Comparison of ENCODE assay signal across 9 mouse cellular contexts in the genomic region with DNA sequence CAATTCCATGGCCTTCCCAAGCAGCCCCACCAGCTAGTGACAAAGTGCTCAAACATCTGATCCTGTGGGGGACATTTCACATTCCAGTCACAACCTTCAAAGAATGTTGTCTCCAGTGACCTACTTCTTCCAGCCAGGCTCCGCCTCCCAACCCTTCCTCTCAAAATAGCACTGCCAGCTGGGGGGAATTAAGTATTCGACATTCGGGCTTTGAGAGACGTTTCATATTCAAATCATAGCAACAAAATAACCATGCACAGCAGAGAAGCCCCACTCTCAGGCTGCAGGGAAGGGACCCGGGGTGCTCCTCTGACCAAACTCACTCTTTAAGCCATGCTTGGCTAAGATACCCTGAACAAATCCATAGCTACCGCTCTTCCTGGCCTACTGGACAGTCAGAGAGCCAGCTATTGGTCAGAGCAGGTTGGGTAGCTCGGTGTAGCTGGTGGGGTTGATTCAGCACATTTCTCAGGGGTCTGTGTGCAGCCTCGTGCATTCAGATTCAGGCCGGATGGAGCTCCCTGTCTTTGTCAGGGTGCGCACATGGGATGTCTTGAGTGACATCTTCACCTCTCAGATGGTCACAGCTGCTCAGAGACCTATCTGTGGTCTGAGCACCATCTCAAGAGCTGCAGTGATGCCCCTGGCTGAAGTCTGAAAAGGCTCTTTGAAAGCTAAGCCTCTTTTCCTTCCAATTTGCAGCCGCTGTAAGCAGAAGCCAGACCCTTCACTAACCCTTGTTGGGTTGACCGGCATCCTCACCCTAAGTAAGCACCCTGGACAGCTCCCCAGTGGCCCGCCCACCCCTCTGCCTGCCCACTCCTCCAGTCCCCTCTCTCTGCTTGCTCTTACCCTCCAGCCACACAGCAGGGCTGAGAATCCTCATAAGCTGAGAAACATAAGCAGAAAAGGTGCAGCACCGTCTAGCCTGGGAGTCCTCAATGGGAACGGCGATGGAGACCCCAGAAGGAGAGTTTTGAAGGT. TPM values are rescaled to one million over a fixed set of nuclear protein-coding genes. Genes with fewer than 3 reads are reported as not detected.
DNase-seq lines count a peak whose midpoint lies in the region; TF ChIP-seq lines count a peak whose summit lies in the region.
"Had no signal": no experiment of that assay in that cellular context is flagged by ENCODE, and none has a peak within 500 bp of the region (broad histone marks: within the 10 kb centered on the region; RNA-seq: fewer than 3 reads in every experiment).

No protein-coding gene starts in this region.

- no peak for TF ChIP-seq RAD21 in MEL (IDR thresholded peaks at IDR 0.05; ENCODE audit: low read depth, low read length)

- no peak for TF ChIP-seq POLR2A in MEL (IDR thresholded peaks at IDR 0.05; ENCODE audit: control insufficient read depth in 1 of 2, insufficient read depth in 1 of 2, low read depth in 1 of 2, low read length in 2 of 2, poor library complexity in 1 of 2)

- no peak for TF ChIP-seq EP300 in MEL (IDR thresholded peaks at IDR 0.05; ENCODE audit: low read depth in 1 of 2, low read length in 2 of 2)

- peak; percentile 20 to 42 for DNase-seq in layer of hippocampus, adult 8-10 months (ENCODE audit: low spot score in 2 of 2)
- DNase-seq in layer of hippocampus, postnatal 25 days (ENCODE audit: extremely low spot score in 1 of 2, low spot score in 1 of 2): no peak
- DNase-seq in MEL (ENCODE audit: low read depth, low spot score): peak; percentile 12
- peak; percentile 65 for DNase-seq in brain, adult 2 months (ENCODE audit: low read depth, low spot score)
- peak; percentile 41 to 57 for DNase-seq in frontal cortex, adult 2 months (ENCODE audit: extremely low spot score in 1 of 2, low spot score in 1 of 2)
- no peak for DNase-seq in MN1 (ENCODE audit: low spot score)
- no peak for DNase-seq in thymus, adult 18-20 months
- DNase-seq: lung, adult 18-20 months had no signal

- H3K4me3 ChIP-seq in MEL (ENCODE audit: control insufficient read depth in 1 of 2, insufficient read depth in 1 of 2, low read depth in 2 of 2, low read length in 2 of 2): no peak overlapping the region

- H3K9me3 ChIP-seq in MEL (replicated peaks; ENCODE audit: insufficient read depth, low read length): no peaks in the 10 kb centered on the region

- no peaks in the 10 kb centered on the region for H3K4me1 ChIP-seq in MEL (ENCODE audit: control insufficient read depth in 1 of 2, insufficient read depth in 2 of 2, low read length in 2 of 2)

- H3K9ac ChIP-seq in MEL (ENCODE audit: control insufficient read depth, low read depth, low read length, poor library complexity, severe bottlenecking): no peak overlapping the region

- no peaks in the 10 kb centered on the region for H3K36me3 ChIP-seq in MEL (ENCODE audit: control insufficient read depth in 1 of 2, insufficient read depth in 2 of 2, low read length in 2 of 2)

- no peaks in the 10 kb centered on the region for H3K79me2 ChIP-seq in MEL (ENCODE audit: control insufficient read depth, insufficient read depth, low read length, poor library complexity)

- TF ChIP-seq CTCF in MEL (IDR thresholded peaks at IDR 0.05 in 2 of 3, conservative IDR thresholded peaks at IDR 0.05 in 1 of 3; ENCODE audit: control insufficient read depth in 1 of 3, insufficient read depth in 1 of 3, low read depth in 2 of 3, low read length in 3 of 3, poor library complexity in 1 of 3, severe bottlenecking in 1 of 3): no peak

- H3K27ac ChIP-seq in MEL (ENCODE audit: control insufficient read depth, low read depth, low read length): no peak overlapping the region

- peaks cover 0 to 2% of the 10 kb centered on the region in 2 experiments; a peak in 1 of 4 replicates for H3K27me3 ChIP-seq in MEL (ENCODE audit: control insufficient read depth in 1 of 2, insufficient read depth in 2 of 2, low read length in 2 of 2)

TF ChIP-seq in MEL, 35 proteins besides CTCF, POLR2A, EP300 and RAD21:
- TF ChIP-seq MXI1 (IDR thresholded peaks at IDR 0.05; ENCODE audit: low read depth, low read length) (no peak), TCF12 (IDR thresholded peaks at IDR 0.05; ENCODE audit: low read depth, low read length) (no peak), RCOR1 (IDR thresholded peaks at IDR 0.05; ENCODE audit: low read depth, low read length) (no peak), ZKSCAN1 (IDR thresholded peaks at IDR 0.05; ENCODE audit: low read depth, low read length) (no peak)

RNA-seq across cellular contexts. Expression of gene Accsl, which starts 30.7 kb away (rescaled TPM):
- total RNA-seq in layer of hippocampus, adult 8-10 months (2022): under 1 TPM in 2 of 4 experiments, not detected in 2; 0.73 to 0.91 TPM
- under 1 TPM; 0.32 to 0.77 TPM for total RNA-seq in layer of hippocampus, postnatal 25 days (2021)
- total RNA-seq in MEL (2012; rRNA removed): not detected in 2 replicates
- polyA plus RNA-seq in MEL (2012; ENCODE audit: insufficient read depth in 1 of 2, insufficient read length in 2 of 2, low read depth in 1 of 2, low replicate concordance in 2 of 2, missing spikeins in 1 of 2): not detected
- polyA plus RNA-seq in frontal cortex, adult 2 months (2012; rRNA removed): 0.58 and 1.0 TPM in 2 replicates
- total RNA-seq: hematopoietic stem cell, adult 5-6 weeks had no signal

RNA-seq across cellular contexts. Expression of gene Accs, which starts 49.9 kb away (rescaled TPM):
- 1 to 10 TPM; 2.0 to 8.8 (median 4.3) TPM for total RNA-seq in layer of hippocampus, adult 8-10 months (2022)
- total RNA-seq in layer of hippocampus, postnatal 25 days (2021): 1 to 10 TPM; 2.1 to 3.2 TPM
- 1.0 and 1.2 TPM in 2 replicates for total RNA-seq in MEL (2012; rRNA removed)
- polyA plus RNA-seq in MEL (2012; ENCODE audit: insufficient read depth in 1 of 2, insufficient read length in 2 of 2, low read depth in 1 of 2, low replicate concordance in 2 of 2, missing spikeins in 1 of 2): 1 to 10 TPM in 1 of 2 experiments, not detected in 1; 4.5 TPM
- polyA plus RNA-seq in frontal cortex, adult 2 months (2012; rRNA removed): 8.7 and 9.1 TPM in 2 replicates

RNA-seq across cellular contexts. Expression of gene Gm13889, which starts 57.3 kb away (rescaled TPM):
- total RNA-seq in layer of hippocampus, adult 8-10 months (2022): 10 to 100 TPM; 35.7 to 55.6 (median 48.7) TPM
- 10 to 100 TPM; 52.7 to 63.8 TPM for total RNA-seq in layer of hippocampus, postnatal 25 days (2021)
- not detected in 2 replicates for total RNA-seq in MEL (2012; rRNA removed)
- not detected for polyA plus RNA-seq in MEL (2012; ENCODE audit: insufficient read depth in 1 of 2, insufficient read length in 2 of 2, low read depth in 1 of 2, low replicate concordance in 2 of 2, missing spikeins in 1 of 2)
- polyA plus RNA-seq in frontal cortex, adult 2 months (2012; rRNA removed): 77.9 and 109 TPM in 2 replicates
- total RNA-seq: hematopoietic stem cell, adult 5-6 weeks had no signal

Comparison
In these comparisons a context has a peak if more than half of its experiments do, and no peak if none do; other contexts are left out.
1. DNase-seq: peak in layer of hippocampus, adult 8-10 months (2 of 2), MEL (single experiment), brain, adult 2 months (single experiment) and frontal cortex, adult 2 months (2 of 2); none in layer of hippocampus, postnatal 25 days (0 of 2), MN1 (single experiment) and thymus, adult 18-20 months (0 of 2).
2. RNA of gene Gm13889, which starts 57.3 kb away (total RNA-seq): 52.7 to 63.8 TPM in layer of hippocampus, postnatal 25 days and 35.7 to 55.6 TPM in layer of hippocampus, adult 8-10 months; not detected in MEL; every median in the first group is over 10 times any median in the second.